Mouse (Mus musculus) gastrocnemius, adult 2 months (tissue): ENCODE measurements around the gene Fgfr3. TPM values are rescaled to one million over a fixed set of nuclear protein-coding genes. Genes with fewer than 3 reads are reported as not detected.

ENCODE experiments used
- DNase-seq: peaks from one replicate; pipeline ENCODE4 v3.0.0; 2022
- H3K27ac ChIP-seq: fragments of 200-600 bp; 2 replicates; pipeline ENCODE4 v1.8.1; 2022; ENCODE audit warnings: mild to moderate bottlenecking
- H3K4me3 ChIP-seq: fragments of 200-600 bp; 2 replicates; pipeline ENCODE4 v1.8.1; 2022; ENCODE audit warnings: mild to moderate bottlenecking, moderate library complexity
- CTCF ChIP-seq: fragments of 200-600 bp; IDR thresholded peaks from 2 replicates; pipeline ENCODE4 v1.8.1; 2022; ENCODE audit warnings: antibody characterized with exemption, mild to moderate bottlenecking, moderate library complexity
- intact Hi-C: fragments of 180-260 bp; cut with DNase I; formaldehyde crosslinking; loops from one replicate; pipeline ENCODE4 v1.15.1; 2025
- total RNA-seq, 2 experiments: library from RNA; stranded (reverse); gene quantifications; 2 replicates each; pipeline ENCODE4 v1.2.3; 2021

Fgfr3 gene
- total RNA-seq, 2 experiments from 2014 or later, result 3.0 to 7.6 TPM

DNA sequence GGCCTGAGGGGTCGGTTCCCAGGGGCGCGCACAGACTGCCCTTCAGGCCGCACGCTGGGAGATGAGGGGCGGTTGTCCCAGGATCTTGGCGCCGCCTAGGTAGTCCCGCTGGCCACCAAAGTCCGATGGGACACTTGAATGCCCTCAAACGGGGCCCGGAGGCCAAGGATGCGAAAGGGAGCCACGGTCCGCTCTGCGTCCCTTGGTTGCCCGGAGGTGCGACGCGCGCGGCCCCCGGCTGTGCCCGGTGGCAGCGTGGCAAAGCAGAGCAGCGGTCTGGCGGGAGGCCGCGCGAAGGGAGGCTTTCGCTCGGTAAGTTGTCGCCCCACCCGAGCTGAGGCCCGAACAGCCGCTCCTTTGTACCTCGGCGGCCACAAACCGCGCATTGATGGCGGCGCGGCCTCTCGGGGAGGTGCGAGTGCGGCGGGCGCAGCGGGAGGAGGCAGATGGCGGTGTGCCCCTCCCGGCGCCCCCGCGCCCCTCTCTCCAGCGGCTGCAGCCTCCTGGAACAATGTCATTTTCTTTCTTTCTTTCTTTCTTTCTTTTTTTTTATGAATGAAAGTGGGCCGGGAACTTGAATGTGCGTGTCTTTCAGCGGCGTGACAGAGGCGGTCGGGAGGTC, 1.7 kb downstream of the Fgfr3 start:
- Histone ChIP-seq H3K27ac (peak overlapping the region; percentile 78; the same call in 1 of the 2 replicates), H3K4me3 (peak overlapping the region; percentile 86)
- no peak for DNase-seq
- intact Hi-C loops, result loop anchor here (2.0 kb wide), 1 partner anchor 34 kb away; no protein-coding TSS in a partner anchor
- no peak for TF ChIP-seq CTCF

- DNase-seq, result no peak
- H3K4me3 ChIP-seq, result peak overlapping the region; percentile 86
Measured at GRCm38 (mm10) chr5:33723641-33724465, 2.4 kb downstream of the Fgfr3 start.

DNA sequence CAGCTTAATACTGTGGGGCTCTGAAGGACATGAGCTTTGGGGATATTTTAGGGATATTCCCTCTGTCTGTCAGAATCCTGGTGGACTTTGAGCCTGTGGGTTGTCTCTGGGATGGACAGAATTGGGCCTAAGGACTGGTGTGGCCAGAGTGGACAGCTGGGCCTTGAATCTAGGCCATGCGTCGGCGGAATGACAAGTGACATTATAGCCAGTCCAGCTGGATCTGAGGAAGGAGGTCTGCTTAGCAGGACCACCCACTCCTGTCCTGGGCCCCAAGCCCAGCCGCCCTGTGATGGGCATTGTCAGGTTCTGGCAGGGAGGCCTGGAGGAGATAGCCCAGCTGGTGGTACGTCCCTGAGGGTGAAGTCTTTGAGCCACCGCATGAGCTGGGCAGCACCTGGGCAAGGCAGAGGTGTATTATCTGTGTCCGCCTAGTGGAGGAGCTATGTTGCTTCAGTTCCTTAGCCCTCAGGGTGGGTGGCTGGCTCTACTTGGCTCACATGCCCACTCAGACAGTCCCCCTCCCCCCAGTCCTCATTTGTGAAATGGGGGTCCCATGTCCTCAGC, 4.7 kb downstream of the Fgfr3 start:
- intact Hi-C loops, result no loop called here
- H3K27ac ChIP-seq, result no peak overlapping the region
- no peak for TF ChIP-seq CTCF
- H3K4me3 ChIP-seq, result no peak overlapping the region
- no peak for DNase-seq

More at GRCm38 (mm10) chr5:33723641-33724465, 2.4 kb downstream of the Fgfr3 start:
- no peak for TF ChIP-seq CTCF
- intact Hi-C loops, result loop anchor here (2.0 kb wide), 1 partner anchor 35 kb away; no protein-coding TSS in a partner anchor
- no peak overlapping the region for H3K27ac ChIP-seq

DNA sequence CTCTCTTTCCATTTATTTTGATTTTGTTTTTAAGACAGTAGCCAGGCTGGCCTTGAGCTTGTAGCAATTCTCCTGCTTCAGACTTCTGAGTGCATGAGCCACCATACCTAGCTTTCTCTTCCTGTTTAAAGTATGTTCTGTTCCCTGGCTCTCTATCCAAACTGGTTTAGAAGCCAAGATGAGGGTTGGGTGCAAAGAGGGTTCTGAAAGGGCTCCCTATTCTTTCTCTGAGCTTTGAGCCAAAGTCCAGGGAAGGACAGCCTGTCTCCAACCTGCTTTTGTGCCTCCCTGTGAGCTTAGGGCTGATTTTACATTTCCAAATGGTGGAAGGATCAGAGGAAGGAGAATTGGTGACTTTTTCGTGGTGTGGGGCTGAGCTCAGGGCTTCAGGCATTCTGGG, 5.4 kb downstream of the Fgfr3 start:
- no peak overlapping the region for H3K27ac ChIP-seq
- no peak for DNase-seq
- no peak overlapping the region for H3K4me3 ChIP-seq
- no peak for TF ChIP-seq CTCF
- intact Hi-C loops, result no loop called here

DNA sequence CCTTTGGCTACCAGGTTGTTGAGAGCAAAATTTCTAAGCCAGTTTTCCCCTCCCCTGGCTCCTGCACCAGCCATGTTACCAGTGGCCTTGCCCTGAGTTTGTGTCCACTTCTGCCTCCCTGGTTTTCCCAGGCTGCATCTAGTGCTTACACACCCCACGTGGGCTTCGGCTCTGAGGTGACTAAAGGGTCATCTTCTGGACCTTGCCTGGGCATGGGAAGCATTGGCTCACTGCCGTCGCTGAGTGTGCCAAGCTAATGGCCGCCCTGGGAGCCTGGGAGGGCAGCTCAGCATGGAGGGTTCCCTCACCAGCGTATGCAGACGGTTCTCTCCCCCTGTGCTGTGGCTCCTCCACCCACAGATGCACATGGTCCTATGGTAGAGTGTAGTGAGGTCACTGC, 7.4 kb downstream of the Fgfr3 start:
- DNase-seq, result no peak
- H3K4me3 ChIP-seq, result no peak overlapping the region
- no peak overlapping the region for H3K27ac ChIP-seq
- no peak for TF ChIP-seq CTCF
- intact Hi-C loops, result no loop called here

GRCm38 (mm10) chr5:33730516-33730915, 9.0 kb downstream of the Fgfr3 start:
- no peak for DNase-seq
- TF ChIP-seq CTCF, result no peak
- intact Hi-C loops, result no loop called here
- Histone ChIP-seq H3K4me3 (no peak overlapping the region), H3K27ac (no peak overlapping the region)

DNA sequence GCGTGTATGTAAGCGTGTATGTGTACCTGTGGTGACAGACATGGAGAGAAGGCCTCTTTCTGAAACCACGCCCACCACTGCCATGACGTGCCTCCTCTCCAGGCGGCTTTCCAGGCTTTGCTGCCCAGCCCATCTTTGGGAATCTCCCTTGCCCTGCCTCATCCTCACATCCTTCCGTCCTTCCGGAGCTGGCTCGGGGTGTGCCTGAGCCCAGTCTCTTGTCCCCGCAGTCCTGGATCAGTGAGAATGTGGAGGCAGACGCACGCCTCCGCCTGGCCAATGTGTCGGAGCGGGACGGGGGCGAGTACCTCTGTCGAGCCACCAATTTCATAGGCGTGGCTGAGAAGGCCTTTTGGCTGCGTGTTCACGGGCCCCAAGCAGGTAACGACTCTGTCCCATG, 9.6 kb downstream of the Fgfr3 start:
- intact Hi-C loops, result no loop called here
- TF ChIP-seq CTCF, result no peak
- H3K27ac ChIP-seq, result no peak overlapping the region
- no peak for DNase-seq
- no peak overlapping the region for H3K4me3 ChIP-seq

DNA sequence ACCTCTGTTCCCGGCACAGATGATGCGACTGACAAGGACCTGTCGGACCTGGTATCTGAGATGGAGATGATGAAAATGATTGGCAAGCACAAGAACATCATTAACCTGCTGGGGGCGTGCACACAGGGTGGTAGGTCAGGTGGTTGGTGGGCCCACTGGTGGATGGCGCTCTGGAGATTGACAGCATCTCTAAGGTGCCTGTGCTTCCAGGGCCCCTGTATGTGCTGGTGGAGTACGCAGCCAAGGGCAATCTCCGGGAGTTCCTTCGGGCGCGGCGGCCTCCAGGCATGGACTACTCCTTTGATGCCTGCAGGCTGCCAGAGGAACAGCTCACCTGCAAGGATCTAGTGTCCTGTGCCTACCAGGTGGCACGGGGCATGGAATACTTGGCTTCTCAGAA, 12.4 kb downstream of the Fgfr3 start:
- DNase-seq, result no peak
- no peak overlapping the region for H3K27ac ChIP-seq
- intact Hi-C loops, result no loop called here
- H3K4me3 ChIP-seq, result no peak overlapping the region
- TF ChIP-seq CTCF, result no peak

DNA sequence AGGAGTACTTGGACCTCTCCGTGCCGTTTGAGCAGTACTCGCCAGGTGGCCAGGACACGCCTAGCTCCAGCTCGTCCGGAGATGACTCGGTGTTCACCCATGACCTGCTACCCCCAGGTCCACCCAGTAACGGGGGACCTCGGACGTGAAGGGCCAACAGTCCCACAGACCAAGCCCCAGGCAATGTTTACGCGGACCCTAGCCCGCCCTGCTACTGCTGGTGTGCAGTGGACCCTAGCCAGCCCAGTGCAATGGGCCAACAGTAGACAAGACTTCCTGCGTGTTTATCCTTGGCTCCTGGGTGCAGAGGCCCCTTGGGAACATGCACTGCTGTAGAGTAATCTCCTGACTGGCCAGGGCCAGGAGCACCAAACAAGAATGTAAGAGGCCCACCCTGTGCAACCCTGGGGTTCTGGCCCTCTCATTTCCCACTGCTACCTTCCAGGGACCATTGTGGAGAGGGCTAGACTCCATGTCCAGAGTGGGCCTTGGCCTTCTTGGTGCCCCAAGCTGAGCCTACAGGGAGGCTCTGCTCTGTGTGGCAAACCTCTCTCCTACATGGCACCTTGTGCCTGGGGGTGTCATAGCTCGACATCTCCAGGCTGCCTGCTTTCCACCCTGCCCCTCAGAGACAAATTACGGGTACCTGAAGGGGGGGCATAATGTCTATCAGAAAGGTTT, 14.1 kb downstream of the Fgfr3 start:
- no peak for TF ChIP-seq CTCF
- no peak overlapping the region for H3K4me3 ChIP-seq
- no peak overlapping the region for H3K27ac ChIP-seq
- DNase-seq, result no peak
- intact Hi-C loops, result no loop called here

- intact Hi-C loops, result no loop called here
- DNase-seq, result no peak
- TF ChIP-seq CTCF, result no peak
- Histone ChIP-seq H3K27ac (no peak overlapping the region), H3K4me3 (no peak overlapping the region)
Measured at GRCm38 (mm10) chr5:33736230-33736629, 14.8 kb downstream of the Fgfr3 start.

DNA sequence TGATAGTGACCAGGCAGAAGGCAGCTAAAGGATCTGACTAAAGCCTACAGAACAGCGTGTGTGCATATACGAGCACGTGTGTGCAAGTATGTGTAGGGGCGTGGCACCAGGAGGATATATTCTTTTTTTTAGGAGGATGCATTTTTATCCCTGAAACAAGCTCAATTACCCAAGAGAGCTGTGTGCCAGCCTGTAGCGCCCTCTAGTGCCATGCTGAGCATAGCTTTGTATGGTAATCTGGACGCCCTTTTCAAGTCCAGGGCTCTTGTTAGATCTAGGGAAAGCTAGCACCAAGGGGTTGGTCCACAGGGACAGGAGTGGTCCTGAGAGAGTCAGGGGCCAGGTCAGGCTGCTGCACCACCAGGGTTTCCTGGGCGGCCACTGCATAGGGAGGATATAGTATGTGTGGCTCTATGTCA, 16.4 kb downstream of the Fgfr3 start:
- peak; percentile 94 for TF ChIP-seq CTCF
- H3K27ac ChIP-seq, result no peak overlapping the region
- intact Hi-C loops, result loop anchor here (1.0 to 2.0 kb wide), 2 partner anchors 53 to 62 kb away; no protein-coding TSS in a partner anchor
- DNase-seq, result peak; percentile 76
- H3K4me3 ChIP-seq, result no peak overlapping the region

GRCm38 (mm10) chr5:33738341-33738740, 16.9 kb downstream of the Fgfr3 start:
- intact Hi-C loops, result loop anchor here (1.0 to 2.0 kb wide), 2 partner anchors 54 to 62 kb away; no protein-coding TSS in a partner anchor
- Histone ChIP-seq H3K27ac (no peak overlapping the region), H3K4me3 (no peak overlapping the region)
- TF ChIP-seq CTCF, result no peak
- no peak for DNase-seq
